Mouse (Mus musculus) midbrain, embryonic 15.5 days (tissue): ENCODE data around the gene Sall1. TPM values are rescaled to one million over a fixed set of nuclear protein-coding genes. Genes with fewer than 3 reads are reported as not detected.

Experiments
- ATAC-seq: fragments of 200-750 bp; cut with Nextera tagmentation; replicated peaks from 2 replicates; pipeline ENCODE4 v1.8.0; 2017; ENCODE audit warnings: moderate TSS enrichment
- H3K27ac ChIP-seq: fragments of 300-500 bp; sonication (generic); 2 replicates; pipeline ENCODE4 v1.5.1; 2015; ENCODE audit warnings: mild to moderate bottlenecking, inconsistent platforms
- H3K27me3 ChIP-seq: fragments of 300-500 bp; sonication (generic); replicated peaks from 2 replicates; pipeline ENCODE4 v1.6.1; 2015; ENCODE audit warnings: inconsistent platforms
- H3K36me3 ChIP-seq: fragments of 300-500 bp; sonication (generic); replicated peaks from 2 replicates; pipeline ENCODE4 v1.6.1; 2015; ENCODE audit warnings: inconsistent platforms
- H3K4me1 ChIP-seq: fragments of 300-500 bp; sonication (generic); 2 replicates; pipeline ENCODE4 v1.6.1; 2015; ENCODE audit warnings: inconsistent platforms
- H3K4me2 ChIP-seq: fragments of 300-500 bp; sonication (generic); 2 replicates; pipeline ENCODE4 v1.6.1; 2015; ENCODE audit warnings: inconsistent platforms, mild to moderate bottlenecking, moderate library complexity
- H3K4me3 ChIP-seq: fragments of 300-500 bp; sonication (generic); 2 replicates; pipeline ENCODE4 v1.5.1; 2015; ENCODE audit warnings: mild to moderate bottlenecking, inconsistent platforms
- H3K9ac ChIP-seq: fragments of 300-500 bp; sonication (generic); 2 replicates; pipeline ENCODE4 v1.6.1; 2015; ENCODE audit warnings: mild to moderate bottlenecking, inconsistent platforms
- H3K9me3 ChIP-seq: fragments of 300-500 bp; sonication (generic); 2 replicates; pipeline ENCODE4 v1.6.1; 2016; ENCODE audit warnings: inconsistent platforms
- WGBS: fragments of 180-500 bp; shearing (Covaris S2); methylation state at CpG from one replicate; pipeline ENCODE4 v1.1.7; 2015; ENCODE audit warnings: mixed read lengths; 5-methylcytosine and 5-hydroxymethylcytosine counted together
- polyA plus RNA-seq: library from polyadenylated mRNA; unstranded; fragments of >200 nt; fragmentation: Nextera tagmentation; extraction: Ambion mirVana; gene quantifications from 2 replicates; pipeline ENCODE4 v1.2.1, GENCODE M21; 2015

The Sall1 gene
- polyA plus RNA-seq = 6.6 and 6.8 TPM in 2 replicates

DNA sequence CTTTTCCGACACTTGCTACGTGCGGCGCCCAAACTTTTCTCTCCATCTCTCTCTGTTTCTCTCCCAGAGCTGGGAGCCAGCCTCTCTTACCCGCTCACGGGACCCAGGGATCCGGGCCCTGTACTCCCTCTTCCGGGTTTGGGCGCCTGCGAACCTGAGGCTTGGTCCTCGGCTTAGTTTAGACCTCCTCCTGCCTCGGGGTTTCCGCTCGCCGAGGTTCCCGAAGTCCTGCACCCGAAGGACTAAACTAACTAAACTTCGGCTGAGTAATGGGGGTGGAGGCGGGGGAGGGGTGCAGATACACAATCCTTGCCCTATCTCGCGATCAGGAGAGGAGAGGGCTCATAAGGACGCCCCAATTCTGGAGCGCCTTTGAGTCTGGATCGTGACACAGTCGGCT is at the start of gene Sall1:
Sall1 (minus strand) TSS at position 223 of the 400 bp plus-strand sequence.
- H3K27me3 ChIP-seq = peaks cover 49% of the 10 kb centered on the region

DNA sequence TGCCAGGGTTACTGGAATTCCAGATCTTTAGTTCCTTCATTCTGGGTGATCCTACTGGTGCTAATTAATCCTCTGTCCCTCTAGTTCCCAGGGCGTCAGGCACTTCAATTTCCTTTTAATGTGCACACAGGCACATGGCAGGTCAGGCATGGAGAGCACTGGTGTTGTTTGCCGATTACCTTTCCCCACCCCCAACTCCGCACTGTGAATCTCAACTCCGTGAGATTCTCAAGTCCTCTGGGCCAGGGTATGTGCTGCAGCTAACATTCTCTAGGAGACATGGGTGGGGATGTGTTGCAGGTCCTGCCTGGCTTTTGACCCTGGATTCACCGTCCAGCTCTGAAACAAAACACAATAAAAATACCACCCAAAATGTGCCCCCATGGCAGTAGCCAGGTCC is 46.0 kb upstream of the Sall1 start:
- no peaks in the 10 kb centered on the region for H3K27me3 ChIP-seq
- 0 out of 2 replicates have a peak, but pooled peaks cover 2% of the 10 kb centered on the region for H3K4me1 ChIP-seq
- no peak overlapping the region for H3K4me3 ChIP-seq
- no peak for ATAC-seq
- H3K9me3 ChIP-seq = no peaks in the 10 kb centered on the region
- H3K4me2 ChIP-seq = no peak overlapping the region
- H3K36me3 ChIP-seq = no peaks in the 10 kb centered on the region
- 34% methylated on average over 5 of the region's 5 CpGs for WGBS
- H3K27ac ChIP-seq = no peak overlapping the region
- H3K9ac ChIP-seq = no peak overlapping the region

More for the DNA sequence above, at the start of gene Sall1:
- peak within 1 kb of the TSS; percentile 20; the same call in 1 of the 2 replicates for H3K9ac ChIP-seq
- peaks cover 52% of the 10 kb centered on the region for H3K4me1 ChIP-seq
- H3K36me3 ChIP-seq = no peaks in the 10 kb centered on the region
- WGBS = 0% methylated on average over 25 of the region's 25 CpGs
- ATAC-seq = peak; percentile 22
- peak within 1 kb of the TSS; percentile 52 for H3K4me3 ChIP-seq
- H3K27ac ChIP-seq = peak within 1 kb of the TSS; percentile 83
- H3K4me2 ChIP-seq = peak within 1 kb of the TSS; percentile 75
- no peaks in the 10 kb centered on the region for H3K9me3 ChIP-seq

DNA sequence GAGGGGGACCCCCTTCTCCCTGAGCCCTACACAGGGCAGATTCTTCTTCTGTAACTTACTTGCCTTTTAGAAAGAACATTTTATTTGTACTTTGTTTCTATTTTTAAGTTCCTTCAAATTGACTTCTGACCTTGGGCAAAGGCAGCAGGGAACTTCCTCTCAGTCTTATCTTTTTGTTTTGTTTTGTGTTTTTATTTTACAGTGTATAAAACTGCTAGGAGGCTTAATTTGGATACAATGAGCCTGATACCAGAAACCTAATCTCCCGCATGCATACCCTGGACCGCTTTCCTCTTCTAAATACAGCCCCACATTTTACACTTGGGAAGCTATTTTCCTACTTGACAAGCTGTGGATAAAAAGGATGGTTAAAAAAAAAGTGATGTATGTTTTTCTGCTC is 35.2 kb upstream of the Sall1 start:
- H3K27ac ChIP-seq = no peak overlapping the region
- no peaks in the 10 kb centered on the region for H3K4me1 ChIP-seq
- H3K27me3 ChIP-seq = no peaks in the 10 kb centered on the region
- H3K36me3 ChIP-seq = no peaks in the 10 kb centered on the region
- H3K4me2 ChIP-seq = no peak overlapping the region
- 85% methylated on average over 2 of the region's 2 CpGs for WGBS
- no peak for ATAC-seq
- H3K4me3 ChIP-seq = no peak overlapping the region
- H3K9ac ChIP-seq = no peak overlapping the region
- H3K9me3 ChIP-seq = no peaks in the 10 kb centered on the region

DNA sequence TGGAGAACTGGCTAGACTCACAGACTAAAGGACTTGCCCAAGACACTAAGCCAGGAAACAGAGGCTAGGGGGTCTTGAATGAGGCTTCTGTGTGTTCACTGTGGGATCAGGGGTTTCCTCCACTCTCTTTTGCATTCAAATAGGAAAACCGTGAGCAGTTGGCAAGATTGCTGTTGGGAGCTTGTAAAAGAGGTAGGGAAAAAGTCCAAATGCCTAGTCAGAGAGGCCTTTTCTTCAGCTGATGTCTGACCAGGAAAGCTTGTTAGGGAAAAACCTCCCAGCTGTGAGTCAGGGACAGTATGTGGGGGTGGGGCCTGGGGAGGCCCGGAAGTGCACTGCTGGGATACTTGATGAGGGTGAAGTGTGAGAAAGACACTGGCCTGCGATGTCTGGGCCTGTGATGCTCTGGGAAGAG is 29.0 kb upstream of the Sall1 start:
- Histone ChIP-seq H3K4me1 (peaks cover 3% of the 10 kb centered on the region; the same call in 1 of the 2 replicates), H3K4me2 (no peak overlapping the region), H3K9me3 (no peaks in the 10 kb centered on the region), H3K36me3 (no peaks in the 10 kb centered on the region), H3K27ac (peak overlapping the region; percentile 42; the same call in 1 of the 2 replicates), H3K9ac (no peak overlapping the region), H3K4me3 (no peak overlapping the region), H3K27me3 (no peaks in the 10 kb centered on the region)
- 14% methylated on average over 3 of the region's 3 CpGs for WGBS
- peak; percentile 62 for ATAC-seq

DNA sequence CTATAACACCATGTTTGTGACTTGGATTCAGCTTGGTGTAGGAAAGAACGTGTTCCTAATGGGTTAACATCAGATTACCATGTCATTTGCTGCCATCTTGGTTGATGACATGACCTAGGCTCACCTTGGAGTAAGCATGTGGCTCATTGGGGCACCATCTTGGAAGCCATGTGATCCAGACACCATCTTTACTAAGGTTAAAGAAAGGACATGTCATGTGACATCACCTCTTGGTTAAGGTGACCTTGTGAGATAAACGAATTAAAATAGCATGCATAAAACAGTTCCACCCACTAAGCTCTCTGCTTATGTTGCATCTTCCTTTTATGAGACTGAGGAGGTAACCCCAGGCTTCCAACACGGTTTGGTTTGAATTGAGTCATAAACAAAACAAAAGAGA is 23.5 kb upstream of the Sall1 start:
- Histone ChIP-seq H3K36me3 (no peaks in the 10 kb centered on the region), H3K9ac (no peak overlapping the region), H3K27me3 (no peaks in the 10 kb centered on the region), H3K27ac (no peak overlapping the region), H3K4me3 (no peak overlapping the region), H3K4me1 (peaks cover 3% of the 10 kb centered on the region; the same call in 1 of the 2 replicates), H3K9me3 (no peaks in the 10 kb centered on the region), H3K4me2 (no peak overlapping the region)
- ATAC-seq = no peak
- 86% methylated on average over 3 of the region's 3 CpGs for WGBS

DNA sequence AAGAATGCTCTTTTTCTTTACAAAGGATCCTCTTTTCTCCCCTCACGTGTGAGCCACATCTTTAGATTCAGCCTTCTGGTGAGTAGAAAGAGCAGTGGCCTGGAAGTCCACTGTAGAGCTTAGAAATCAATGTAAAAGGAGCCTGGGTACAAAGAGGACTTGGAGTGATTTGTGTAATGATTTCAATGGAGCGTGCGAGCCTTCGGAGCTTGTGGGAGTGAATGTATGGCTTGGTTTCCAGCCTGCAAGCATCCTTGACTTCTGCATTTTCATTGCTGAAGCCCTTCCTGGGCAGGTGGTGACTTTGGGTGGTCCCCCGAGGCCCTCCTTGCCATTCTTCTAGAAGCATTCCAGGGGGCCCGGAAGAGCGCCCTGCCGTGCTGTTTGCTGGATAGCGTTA is 20.1 kb upstream of the Sall1 start:
- WGBS = 50% methylated on average over 9 of the region's 9 CpGs
- H3K27me3 ChIP-seq = no peaks in the 10 kb centered on the region
- no peak overlapping the region for H3K4me3 ChIP-seq
- peaks cover 3% of the 10 kb centered on the region; the same call in 1 of the 2 replicates for H3K4me1 ChIP-seq
- H3K9me3 ChIP-seq = no peaks in the 10 kb centered on the region
- no peak overlapping the region for H3K9ac ChIP-seq
- no peak overlapping the region for H3K27ac ChIP-seq
- no peak overlapping the region for H3K4me2 ChIP-seq
- no peak for ATAC-seq
- H3K36me3 ChIP-seq = no peaks in the 10 kb centered on the region

DNA sequence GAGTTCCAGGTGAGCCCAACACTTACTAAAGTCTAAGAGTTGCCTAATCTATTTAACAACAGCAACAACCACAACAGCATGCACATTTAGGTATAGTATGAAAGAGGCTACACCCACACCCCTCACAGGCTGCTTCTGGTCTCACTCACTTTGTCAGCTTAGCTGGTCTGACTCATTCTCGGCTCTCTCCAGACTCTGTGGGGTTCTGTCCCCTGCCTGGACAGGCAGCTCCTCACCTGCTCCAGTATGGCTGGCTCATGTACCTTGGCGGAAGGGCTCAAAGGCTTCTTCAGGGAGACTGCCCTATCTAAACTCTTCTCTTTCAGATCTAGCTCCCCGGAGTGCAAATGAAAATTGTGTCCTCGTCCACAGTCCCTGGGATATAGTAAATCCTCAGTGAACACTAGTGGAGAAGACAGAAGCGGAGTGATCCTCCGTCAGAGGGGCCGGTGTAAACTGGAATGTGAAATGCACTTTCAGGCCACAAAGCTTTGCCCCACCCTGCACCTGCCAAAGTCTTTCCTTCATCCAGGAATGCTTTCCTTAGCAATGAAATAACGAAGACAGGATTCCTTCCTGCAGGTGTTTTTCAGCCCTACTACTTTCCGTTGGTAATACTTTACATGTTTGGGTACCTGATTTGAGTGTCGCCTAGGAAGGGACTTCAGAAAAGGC is 19.5 kb upstream of the Sall1 start:
- 76% methylated on average over 10 of the region's 10 CpGs for WGBS
- no peaks in the 10 kb centered on the region for H3K27me3 ChIP-seq
- H3K9me3 ChIP-seq = no peaks in the 10 kb centered on the region
- no peaks in the 10 kb centered on the region for H3K36me3 ChIP-seq
- no peak overlapping the region for H3K4me2 ChIP-seq
- no peak overlapping the region for H3K4me3 ChIP-seq
- no peak overlapping the region for H3K27ac ChIP-seq
- no peak overlapping the region for H3K9ac ChIP-seq
- no peak for ATAC-seq
- H3K4me1 ChIP-seq = peaks cover 3% of the 10 kb centered on the region; the same call in 1 of the 2 replicates

DNA sequence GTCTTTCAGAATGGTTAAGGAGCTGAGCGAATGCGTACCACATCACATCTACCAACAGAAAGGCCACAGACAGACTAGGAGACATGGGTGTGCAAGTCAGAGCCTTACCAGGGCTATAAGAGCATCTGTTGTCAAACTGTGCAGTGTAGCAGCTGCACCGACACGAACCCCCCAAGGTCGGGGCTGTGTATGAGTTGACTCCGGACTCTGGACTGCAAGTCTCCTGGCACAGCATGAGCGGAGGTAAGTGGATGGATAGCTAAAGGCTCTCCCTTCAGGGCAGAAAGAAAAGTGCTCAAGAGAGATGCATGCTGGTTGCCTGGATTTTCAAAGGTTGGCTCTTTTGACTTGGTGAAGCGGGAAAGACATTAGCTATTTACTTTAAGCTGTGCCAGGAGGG is 16.8 kb upstream of the Sall1 start:
- H3K36me3 ChIP-seq = no peaks in the 10 kb centered on the region
- 90% methylated on average over 8 of the region's 8 CpGs for WGBS
- H3K4me1 ChIP-seq = peaks cover 3% of the 10 kb centered on the region; the same call in 1 of the 2 replicates
- no peak overlapping the region for H3K4me3 ChIP-seq
- 0 out of 2 replicates have a peak, but pooled peaks cover 4% of the 10 kb centered on the region for H3K27me3 ChIP-seq
- ATAC-seq = no peak
- no peak overlapping the region for H3K9ac ChIP-seq
- no peak overlapping the region for H3K27ac ChIP-seq
- H3K4me2 ChIP-seq = no peak overlapping the region
- H3K9me3 ChIP-seq = no peaks in the 10 kb centered on the region

DNA sequence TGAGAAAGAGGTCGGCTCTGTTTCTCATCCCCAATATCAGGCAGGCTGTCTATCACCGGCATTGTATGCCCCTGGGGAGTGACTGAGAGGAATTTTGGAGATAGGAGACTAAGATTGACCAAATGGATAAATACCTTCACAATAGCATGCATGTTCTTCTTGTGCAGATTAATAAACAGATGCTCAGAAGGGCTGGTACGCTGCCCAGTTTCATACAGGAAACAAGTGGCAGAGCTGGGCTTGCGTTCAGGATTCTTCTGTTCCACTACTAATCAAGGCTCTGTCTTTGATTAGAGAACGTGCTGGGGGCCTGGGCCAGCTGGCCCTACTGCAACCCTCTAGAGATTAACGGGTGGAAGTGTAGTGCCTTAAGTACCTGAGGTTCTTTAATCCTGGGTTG is 15.5 kb upstream of the Sall1 start:
- Histone ChIP-seq H3K27ac (no peak overlapping the region), H3K27me3 (0 out of 2 replicates have a peak, but pooled peaks cover 8% of the 10 kb centered on the region), H3K36me3 (no peaks in the 10 kb centered on the region), H3K9me3 (no peaks in the 10 kb centered on the region), H3K4me1 (peaks cover 3% of the 10 kb centered on the region; the same call in 1 of the 2 replicates), H3K9ac (no peak overlapping the region), H3K4me3 (no peak overlapping the region), H3K4me2 (no peak overlapping the region)
- ATAC-seq = no peak
- 50% methylated on average over 6 of the region's 6 CpGs for whole genome bisulfite sequencing

DNA sequence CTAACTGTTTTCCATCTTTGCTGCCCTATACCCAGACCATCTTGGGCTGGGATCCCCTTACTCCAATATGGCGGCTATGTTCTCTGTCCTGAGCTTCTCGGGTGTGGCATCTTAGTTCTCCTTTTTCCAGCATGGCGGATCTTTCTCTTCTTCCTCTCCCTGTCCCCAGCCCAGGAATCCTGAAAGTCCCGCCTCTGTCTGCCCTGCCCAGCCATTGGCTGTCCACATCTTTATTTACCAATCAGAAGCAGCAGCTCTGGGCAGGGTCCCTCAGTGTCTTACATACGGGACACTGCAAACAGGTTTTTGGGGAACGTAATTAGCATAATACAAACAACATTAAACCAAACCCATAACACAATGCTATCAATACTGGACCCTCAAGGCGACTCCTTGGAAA is 8.9 kb upstream of the Sall1 start:
- H3K27me3 ChIP-seq = peaks cover 34% of the 10 kb centered on the region
- 91% methylated on average over 7 of the region's 7 CpGs for WGBS
- no peak for ATAC-seq
- no peak overlapping the region for H3K27ac ChIP-seq
- H3K4me1 ChIP-seq = no peaks in the 10 kb centered on the region
- H3K9me3 ChIP-seq = no peaks in the 10 kb centered on the region
- H3K4me2 ChIP-seq = no peak overlapping the region
- H3K9ac ChIP-seq = no peak overlapping the region
- H3K36me3 ChIP-seq = no peaks in the 10 kb centered on the region
- no peak overlapping the region for H3K4me3 ChIP-seq

DNA sequence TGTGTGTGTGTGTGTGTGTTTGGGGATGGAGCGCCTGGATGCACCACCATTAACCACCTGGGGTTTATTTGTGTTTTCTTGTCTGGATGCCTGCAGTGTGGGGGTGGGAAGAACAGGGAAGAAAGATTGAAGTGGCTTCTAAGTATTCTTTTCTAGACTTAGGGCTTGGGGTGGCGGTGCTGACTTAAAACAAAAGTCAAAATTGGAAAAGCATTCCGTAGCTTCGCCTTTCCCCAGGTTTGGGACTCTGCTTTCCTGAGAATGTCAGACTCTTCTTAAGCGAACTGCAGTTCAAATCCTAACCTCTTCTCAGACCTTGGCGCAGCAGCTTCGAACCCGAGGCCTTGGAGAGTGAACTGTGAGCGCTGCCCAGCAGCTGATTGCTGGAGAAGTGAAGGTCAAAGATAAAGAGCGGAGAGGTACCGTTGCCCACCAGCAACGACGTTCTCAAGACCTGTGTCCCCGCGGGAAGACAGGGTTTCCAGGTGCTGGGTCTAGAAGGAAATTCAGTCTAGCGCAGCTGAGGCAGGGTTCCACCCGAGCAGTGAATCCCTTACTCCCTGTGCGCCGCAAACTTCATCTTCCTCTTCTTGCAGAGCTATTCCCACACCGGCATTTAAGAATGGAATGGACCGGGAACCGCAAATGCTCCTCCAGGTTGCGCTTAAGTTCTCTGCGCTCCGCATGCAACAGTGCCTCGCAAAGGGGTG is 2.8 kb upstream of the Sall1 start:
- H3K4me3 ChIP-seq = no peak overlapping the region
- 0 out of 2 replicates have a peak overlapping the region, but pooled peaks have one; percentile 0 for H3K4me2 ChIP-seq
- 6% methylated on average over 26 of the region's 26 CpGs for WGBS
- no peak for ATAC-seq
- H3K4me1 ChIP-seq = peaks cover 40% of the 10 kb centered on the region
- H3K27ac ChIP-seq = no peak overlapping the region
- H3K36me3 ChIP-seq = no peaks in the 10 kb centered on the region
- H3K9ac ChIP-seq = no peak overlapping the region
- peaks cover 40% of the 10 kb centered on the region for H3K27me3 ChIP-seq
- no peaks in the 10 kb centered on the region for H3K9me3 ChIP-seq

DNA sequence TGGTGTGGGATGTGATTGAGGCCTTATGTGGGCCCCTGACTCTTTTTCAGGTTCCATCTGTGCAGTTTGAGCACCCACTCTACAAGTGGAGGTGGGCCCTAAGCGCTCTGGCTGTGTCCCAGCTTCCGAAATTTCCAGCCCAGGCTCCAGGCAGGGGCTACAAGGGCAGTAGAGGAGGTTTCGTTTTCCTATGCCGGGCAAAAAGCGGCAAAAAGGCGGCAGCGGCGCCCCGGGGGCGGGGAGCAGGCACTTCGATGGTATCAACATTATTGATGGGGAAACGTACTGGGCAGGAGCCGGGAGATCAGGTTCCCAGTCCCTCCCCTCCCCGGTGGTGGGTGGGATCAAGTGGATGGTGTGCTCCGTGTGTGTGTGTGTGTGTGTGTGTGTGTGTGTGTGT is 2.3 kb upstream of the Sall1 start:
- no peaks in the 10 kb centered on the region for H3K9me3 ChIP-seq
- peaks cover 45% of the 10 kb centered on the region for H3K4me1 ChIP-seq
- H3K36me3 ChIP-seq = no peaks in the 10 kb centered on the region
- peaks cover 43% of the 10 kb centered on the region for H3K27me3 ChIP-seq
- no peak overlapping the region for H3K4me3 ChIP-seq
- WGBS = 7% methylated on average over 13 of the region's 15 CpGs
- H3K4me2 ChIP-seq = peak overlapping the region; percentile 75
- H3K9ac ChIP-seq = no peak overlapping the region
- no peak overlapping the region for H3K27ac ChIP-seq
- no peak for ATAC-seq
